Mouse (Mus musculus): ENCODE results near the gene Ddx39b.
A peak's percentile ranks its signal among the peaks of the same experiment; 100 is the strongest.

The Ddx39b gene

GRCm38 (mm10) chr17:35244999-35245398 is 3.5 kb downstream of the Ddx39b start:
- no peak for DNase-seq (ENCODE audit: low spot score)

GRCm38 (mm10) chr17:35245731-35246623 is 4.4 kb downstream of the Ddx39b start:
- no peak for DNase-seq (ENCODE audit: low spot score)

- no peak for DNase-seq (ENCODE audit: low spot score)
Observed at GRCm38 (mm10) chr17:35247144-35247543, 5.6 kb downstream of the Ddx39b start.

- no peak for DNase-seq (ENCODE audit: low spot score)
Observed at GRCm38 (mm10) chr17:35248986-35249385, 7.4 kb downstream of the Ddx39b start.

GRCm38 (mm10) chr17:35249451-35250197 is 8.1 kb downstream of the Ddx39b start:
- DNase-seq (ENCODE audit: low spot score), result no peak

GRCm38 (mm10) chr17:35250348-35251120 is 9.0 kb downstream of the Ddx39b start:
- no peak for DNase-seq (ENCODE audit: low spot score)

- no peak for DNase-seq (ENCODE audit: low spot score)
Observed at GRCm38 (mm10) chr17:35251162-35251719, 9.7 kb downstream of the Ddx39b start.

- DNase-seq (ENCODE audit: low spot score), result no peak
Observed at GRCm38 (mm10) chr17:35251981-35252380, 10.4 kb downstream of the Ddx39b start.

- no peak for DNase-seq (ENCODE audit: low spot score)
Observed at GRCm38 (mm10) chr17:35252619-35253292, 11.2 kb downstream of the Ddx39b start.

GRCm38 (mm10) chr17:35253293-35254093 is 11.9 kb downstream of the Ddx39b start:
- DNase-seq (ENCODE audit: low spot score), result no peak

GRCm38 (mm10) chr17:35254241-35255098 is 12.9 kb downstream of the Ddx39b start:
- peak; percentile 81 for DNase-seq (ENCODE audit: low spot score)

GRCm38 (mm10) chr17:35255301-35255700 is 13.8 kb downstream of the Ddx39b start:
- DNase-seq (ENCODE audit: low spot score), result no peak

GRCm38 (mm10) chr17:35255704-35256103 is 14.2 kb downstream of the Ddx39b start:
- DNase-seq (ENCODE audit: low spot score), result no peak

GRCm38 (mm10) chr17:35257378-35257777 is 15.8 kb downstream of the Ddx39b start:
- no peak for DNase-seq (ENCODE audit: low spot score)

- DNase-seq (ENCODE audit: low spot score), result peak; percentile 95
Observed at GRCm38 (mm10) chr17:35257824-35258491, 16.4 kb downstream of the Ddx39b start.

- no peak for DNase-seq (ENCODE audit: low spot score)
Observed at GRCm38 (mm10) chr17:35258492-35259478, 17.2 kb downstream of the Ddx39b start.

GRCm38 (mm10) chr17:35259621-35260020 is 18.1 kb downstream of the Ddx39b start:
- DNase-seq (ENCODE audit: low spot score), result no peak

GRCm38 (mm10) chr17:35261651-35262050 is 20.1 kb downstream of the Ddx39b start:
- no peak for DNase-seq (ENCODE audit: low spot score)
